Mouse (Mus musculus) right cerebral cortex, postnatal 10 days (tissue): ENCODE results near the gene Cd3eap.
A peak's percentile ranks its signal among the peaks of the same experiment; 100 is the strongest.

Experiments used
- DNase-seq, 2 experiments: peaks; one replicate each; pipeline ENCODE4 v3.0.0; 2021; ENCODE audit warnings: low spot score in 2 of 2

The Cd3eap gene

GRCm38 (mm10) chr7:19361720-19362119, 2.4 kb upstream of the Cd3eap start:
- DNase-seq: peak; percentile 66 to 79

GRCm38 (mm10) chr7:19360944-19361343, 1.7 kb upstream of the Cd3eap start:
- peak; percentile 94 to 95 for DNase-seq

- peak; percentile 85 to 90 for DNase-seq
Measured at GRCm38 (mm10) chr7:19359892-19360641, 784 bp upstream of the Cd3eap start.

GRCm38 (mm10) chr7:19358634-19359033, 649 bp downstream of the Cd3eap start:
- DNase-seq: no peak

GRCm38 (mm10) chr7:19357381-19358375, 1.6 kb downstream of the Cd3eap start:
- no peak for DNase-seq

GRCm38 (mm10) chr7:19356311-19356710, 3.0 kb downstream of the Cd3eap start:
- DNase-seq: no peak

- no peak for DNase-seq
Measured at GRCm38 (mm10) chr7:19354991-19355390, 4.3 kb downstream of the Cd3eap start.

GRCm38 (mm10) chr7:19350221-19350620, 9.1 kb downstream of the Cd3eap start:
- DNase-seq: no peak

- no peak for DNase-seq
Measured at GRCm38 (mm10) chr7:19349188-19349915, 9.9 kb downstream of the Cd3eap start.

- DNase-seq: peak; percentile 97
Measured at GRCm38 (mm10) chr7:19344938-19345471, 14.3 kb downstream of the Cd3eap start.

- DNase-seq: peak in 1 of 2 experiments; percentile 48
Measured at GRCm38 (mm10) chr7:19344237-19344847, 14.9 kb downstream of the Cd3eap start, which contains the start of gene Ercc1. Ercc1 (plus strand) TSS chr7:19344778.

- peak; percentile 68 to 83 for DNase-seq
Measured at GRCm38 (mm10) chr7:19343210-19343808, 16.0 kb downstream of the Cd3eap start.

- DNase-seq: peak; percentile 91 to 93
Measured at GRCm38 (mm10) chr7:19342481-19343027, 16.7 kb downstream of the Cd3eap start.

GRCm38 (mm10) chr7:19341761-19342409, 17.4 kb downstream of the Cd3eap start:
- peak; percentile 56 to 65 for DNase-seq

GRCm38 (mm10) chr7:19341250-19341649, 18.0 kb downstream of the Cd3eap start:
- DNase-seq: no peak

- DNase-seq: no peak
Measured at GRCm38 (mm10) chr7:19338596-19338995, 20.7 kb downstream of the Cd3eap start.

GRCm38 (mm10) chr7:19338060-19338459, 21.2 kb downstream of the Cd3eap start:
- no peak for DNase-seq

GRCm38 (mm10) chr7:19337122-19337521, 22.2 kb downstream of the Cd3eap start:
- no peak for DNase-seq

- no peak for DNase-seq
Measured at GRCm38 (mm10) chr7:19335583-19335982, 23.7 kb downstream of the Cd3eap start.
